Mouse (Mus musculus): ENCODE measurements around the gene Tacc2.
"Not testable (repeated sequence)": the region's sequence is repeated elsewhere in the genome, so short reads cannot be mapped to it uniquely, and the experiment has no call there.

Gene Tacc2

GRCm38 (mm10) chr7:130648061-130648460 is 70.8 kb downstream of the Tacc2 start:
- no peak for DNase-seq (ENCODE audit: low read depth in 1 of 2, low spot score in 2 of 2)

GRCm38 (mm10) chr7:130649257-130649656 is 72.0 kb downstream of the Tacc2 start:
- DNase-seq (ENCODE audit: low read depth in 1 of 2, low spot score in 2 of 2) = no peak

GRCm38 (mm10) chr7:130650621-130651020 is 73.4 kb downstream of the Tacc2 start:
- no peak for DNase-seq (ENCODE audit: low read depth in 1 of 2, low spot score in 2 of 2)

- no peak for DNase-seq (ENCODE audit: low read depth in 1 of 2, low spot score in 2 of 2)
These were observed 75.9 kb downstream of the Tacc2 start for GRCm38 (mm10) chr7:130653036-130653555.

GRCm38 (mm10) chr7:130654562-130654961 is 77.3 kb downstream of the Tacc2 start:
- no peak for DNase-seq (ENCODE audit: low read depth in 1 of 2, low spot score in 2 of 2)

- DNase-seq (ENCODE audit: low read depth in 1 of 2, low spot score in 2 of 2) = no peak
These were observed 79.7 kb downstream of the Tacc2 start for GRCm38 (mm10) chr7:130656965-130657364.

- no peak for DNase-seq (ENCODE audit: low read depth in 1 of 2, low spot score in 2 of 2)
These were observed 80.5 kb downstream of the Tacc2 start for GRCm38 (mm10) chr7:130657751-130658150.

GRCm38 (mm10) chr7:130659129-130659528 is 81.9 kb downstream of the Tacc2 start:
- no peak for DNase-seq (ENCODE audit: low read depth in 1 of 2, low spot score in 2 of 2)

GRCm38 (mm10) chr7:130662250-130662649 is 85.0 kb downstream of the Tacc2 start:
- no peak for DNase-seq (ENCODE audit: low read depth in 1 of 2, low spot score in 2 of 2)

- DNase-seq (ENCODE audit: low read depth in 1 of 2, low spot score in 2 of 2) = no peak
These were observed 85.6 kb downstream of the Tacc2 start for GRCm38 (mm10) chr7:130662869-130663268.

GRCm38 (mm10) chr7:130664037-130664436 is 86.8 kb downstream of the Tacc2 start:
- DNase-seq (ENCODE audit: low read depth in 1 of 2, low spot score in 2 of 2) = no peak

- DNase-seq (ENCODE audit: low read depth in 1 of 2, low spot score in 2 of 2) = no peak
These were observed 87.4 kb downstream of the Tacc2 start for GRCm38 (mm10) chr7:130664629-130665028.

- no peak for DNase-seq (ENCODE audit: low read depth in 1 of 2, low spot score in 2 of 2)
These were observed 88.1 kb downstream of the Tacc2 start for GRCm38 (mm10) chr7:130665358-130665757.

GRCm38 (mm10) chr7:130668013-130668412 is 90.8 kb downstream of the Tacc2 start:
- DNase-seq (ENCODE audit: low read depth in 1 of 2, low spot score in 2 of 2) = not testable (repeated sequence)

- no peak for DNase-seq (ENCODE audit: low read depth in 1 of 2, low spot score in 2 of 2)
These were observed 91.6 kb downstream of the Tacc2 start for GRCm38 (mm10) chr7:130668729-130669281.

- DNase-seq (ENCODE audit: low read depth in 1 of 2, low spot score in 2 of 2) = no peak
These were observed 92.2 kb downstream of the Tacc2 start for GRCm38 (mm10) chr7:130669370-130669881.

GRCm38 (mm10) chr7:130670358-130670757 is 93.1 kb downstream of the Tacc2 start:
- DNase-seq (ENCODE audit: low read depth in 1 of 2, low spot score in 2 of 2) = no peak

GRCm38 (mm10) chr7:130671301-130671700 is 94.1 kb downstream of the Tacc2 start:
- DNase-seq (ENCODE audit: low read depth in 1 of 2, low spot score in 2 of 2) = no peak

- DNase-seq (ENCODE audit: low read depth in 1 of 2, low spot score in 2 of 2) = no peak
These were observed 96.2 kb downstream of the Tacc2 start for GRCm38 (mm10) chr7:130673169-130674033.

GRCm38 (mm10) chr7:130674526-130674925 is 97.3 kb downstream of the Tacc2 start:
- no peak for DNase-seq (ENCODE audit: low read depth in 1 of 2, low spot score in 2 of 2)

- no peak for DNase-seq (ENCODE audit: low read depth in 1 of 2, low spot score in 2 of 2)
These were observed 99.8 kb downstream of the Tacc2 start for GRCm38 (mm10) chr7:130676885-130677540.

All from monocyte, adult 2 months (primary cell).